10 mouse cellular contexts compared by ENCODE assay signal in genomic region chr10:34617216-34617615, GRCm38 (mm10).
DNase-seq lines count a peak whose midpoint lies in the region; ATAC-seq and TF ChIP-seq lines count a peak whose summit lies in the region.
"Had no signal": no experiment of that assay in that cellular context is flagged by ENCODE, and none has a peak within 500 bp of the region (broad histone marks: within the 10 kb centered on the region; RNA-seq: fewer than 3 reads in every experiment).

No protein-coding gene starts in this region.

- no peaks in the 10 kb centered on the region for H3K27me3 ChIP-seq in cerebellum, adult 2 months (ENCODE audit: control insufficient read depth, insufficient read depth, low read length)
- H3K27me3 ChIP-seq: forebrain, embryonic 15.5 days; megakaryocyte, embryonic 14.5 days had no signal

- peak in 1 of 2 experiments; percentile 1 for DNase-seq in cerebellum, adult 2 months
- no peak for DNase-seq in cerebellum, adult 9-10 months
- DNase-seq in left cerebral cortex, adult 18-20 months (ENCODE audit: low spot score in 2 of 2), result peak; percentile 4 to 12
- no peak for DNase-seq in left cerebral cortex, postnatal 36 days (ENCODE audit: low spot score in 2 of 2)
- DNase-seq in NIH3T3 (ENCODE audit: low read depth), result peak; percentile 68
- DNase-seq in layer of hippocampus, adult 9-10 months (ENCODE audit: low spot score), result peak; percentile 1
- DNase-seq in T-cell, adult 2 months (ENCODE audit: low spot score), result no peak

- intact Hi-C loops in left cerebral cortex, postnatal 36 days (cut with DNase I), result no loop called here

- WGBS in cerebellum, adult 2 months, result 50% methylated on average over 2 of the region's 2 CpGs

- no peak for ATAC-seq in megakaryocyte, adult 5-6 weeks (ENCODE audit: poor library complexity, severe bottlenecking)
- ATAC-seq: forebrain, embryonic 15.5 days had no signal

- no peak overlapping the region for H3K4me3 ChIP-seq in cerebellum, adult 2 months (replicated peaks; ENCODE audit: insufficient read depth, low read depth, low read length)
- H3K4me3 ChIP-seq: forebrain, embryonic 15.5 days; megakaryocyte, embryonic 14.5 days had no signal

- no peak overlapping the region for H3K27ac ChIP-seq in cerebellum, adult 2 months (ENCODE audit: insufficient read depth, low read length)
- H3K27ac ChIP-seq: forebrain, embryonic 15.5 days had no signal

- peak; percentile 22; the same call in 1 of the 2 replicates for TF ChIP-seq CTCF in cerebellum, adult 2 months (IDR thresholded peaks at IDR 0.05; ENCODE audit: borderline replicate concordance, insufficient read depth, low read depth, low read length)

- no peaks in the 10 kb centered on the region for H3K4me1 ChIP-seq in cerebellum, adult 2 months (ENCODE audit: control insufficient read depth, insufficient read depth, low read length)
- H3K4me1 ChIP-seq: forebrain, embryonic 15.5 days had no signal

- no peak for TF ChIP-seq POLR2A in cerebellum, adult 2 months (IDR thresholded peaks at IDR 0.05; ENCODE audit: borderline replicate concordance, insufficient read depth, low read length)

Comparison
In these comparisons a context has a peak if more than half of its experiments do, and no peak if none do; other contexts are left out.
1. DNase-seq: peak in left cerebral cortex, adult 18-20 months (2 of 2), NIH3T3 (single experiment) and layer of hippocampus, adult 9-10 months (single experiment); none in cerebellum, adult 9-10 months (single experiment), left cerebral cortex, postnatal 36 days (0 of 2) and T-cell, adult 2 months (single experiment).